Mouse (Mus musculus) right cerebral cortex, adult 2 months (tissue): ENCODE measurements around the gene Twf1.

ENCODE experiments used
- DNase-seq, 2 experiments: peaks; one replicate each; pipeline ENCODE4 v3.0.0; 2021 to 2022; ENCODE audit warnings: low spot score in 2 of 2

Gene Twf1

DNA sequence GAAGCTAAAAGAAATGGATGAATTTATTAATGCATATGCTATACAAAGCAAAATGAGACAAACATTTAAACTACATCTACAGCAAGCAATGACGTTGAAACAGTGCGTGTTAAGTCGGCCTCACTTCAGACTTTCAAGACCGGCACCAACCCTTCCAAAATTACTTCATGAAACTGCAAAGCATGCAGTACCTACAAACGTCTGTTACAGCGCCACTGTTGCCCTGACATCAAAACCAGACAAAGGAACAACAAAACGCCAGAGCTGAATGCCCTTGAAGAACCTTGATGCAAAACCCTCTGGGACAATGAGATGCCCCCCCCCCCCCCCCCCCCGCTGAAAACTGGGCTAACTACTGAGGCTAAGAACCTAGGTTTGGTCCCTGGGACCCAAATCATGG, 16.9 kb downstream of the Twf1 start:
- no peak for DNase-seq

- no peak for DNase-seq
These were observed 18.2 kb downstream of the Twf1 start for GRCm38 (mm10) chr15:94571501-94571900.

- DNase-seq: no peak
These were observed 21.1 kb downstream of the Twf1 start for GRCm38 (mm10) chr15:94568496-94569182.

DNA sequence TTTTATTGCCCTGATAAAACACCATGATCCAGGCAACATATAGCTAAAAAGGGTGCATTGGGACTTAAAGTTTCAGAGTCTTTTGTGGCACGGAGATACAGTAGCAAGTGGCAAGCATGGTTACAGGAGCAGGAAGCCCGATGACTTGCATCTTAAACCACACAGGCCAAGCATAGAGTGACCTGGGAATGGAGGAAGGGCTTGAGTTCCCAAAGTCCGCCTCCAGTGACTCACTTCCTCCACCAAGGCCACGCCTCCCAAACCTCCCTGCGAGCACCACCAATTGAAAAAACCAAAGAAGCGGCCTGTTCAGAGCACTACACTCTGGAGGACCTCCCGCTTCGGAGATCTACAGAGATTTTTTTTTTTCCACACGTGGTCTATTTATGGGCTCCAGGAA, 23.8 kb downstream of the Twf1 start:
- no peak for DNase-seq

DNA sequence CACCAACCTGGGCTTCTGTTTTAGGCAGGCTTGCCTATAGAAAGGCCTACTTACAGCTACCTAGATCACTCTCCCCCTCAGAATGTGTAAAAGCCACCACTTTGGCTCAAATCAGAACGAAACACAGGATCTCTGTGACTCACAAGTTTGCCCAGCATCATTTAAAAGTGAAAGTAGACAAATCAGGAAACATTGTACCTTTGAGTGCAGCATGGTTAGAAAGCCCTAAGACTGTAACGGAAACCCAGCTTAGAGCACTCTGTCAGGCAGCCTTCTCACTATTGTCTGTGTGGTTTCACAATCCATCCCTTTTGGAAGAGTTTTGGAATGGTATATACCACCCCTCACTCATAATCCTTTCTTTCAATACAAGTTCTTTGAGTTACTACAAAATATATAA, 24.8 kb downstream of the Twf1 start:
- no peak for DNase-seq

- DNase-seq: no peak
These were observed 30.6 kb downstream of the Twf1 start for GRCm38 (mm10) chr15:94558895-94559656.

- DNase-seq: peak; percentile 93 to 95
These were observed 32.2 kb downstream of the Twf1 start for GRCm38 (mm10) chr15:94557442-94557841.

- DNase-seq: no peak
These were observed 36.2 kb downstream of the Twf1 start for GRCm38 (mm10) chr15:94553536-94553935.

- DNase-seq: no peak
These were observed 44.8 kb downstream of the Twf1 start for GRCm38 (mm10) chr15:94544844-94545243.

DNA sequence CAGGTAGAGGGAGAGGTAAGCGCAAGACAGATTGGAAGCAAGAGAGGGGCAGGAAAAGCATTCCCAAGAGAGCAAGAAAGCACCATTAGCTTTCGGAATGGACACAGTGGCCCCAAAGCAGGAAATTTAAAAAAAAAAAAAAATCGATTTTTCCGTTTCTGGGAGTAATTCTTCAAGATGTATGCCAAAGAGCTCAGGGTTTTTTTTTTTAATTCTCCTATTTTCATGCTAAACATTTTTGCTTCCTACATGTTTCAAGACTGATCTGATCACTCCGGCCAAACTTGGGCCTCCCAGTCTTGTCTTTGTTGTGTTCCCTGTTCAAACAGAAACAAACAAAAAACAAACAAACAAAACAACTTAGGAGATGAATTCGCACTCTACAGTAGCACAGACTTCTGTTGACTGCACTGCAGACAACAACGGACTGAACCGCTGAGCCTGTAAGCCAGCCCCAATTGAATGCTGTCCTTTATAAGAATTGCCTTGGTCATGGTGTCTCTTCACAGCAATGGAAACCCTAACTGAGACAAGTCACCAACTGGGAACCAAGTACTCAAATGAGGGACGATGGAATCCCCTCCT, 45.5 kb downstream of the Twf1 start:
- no peak for DNase-seq

GRCm38 (mm10) chr15:94543409-94544051, 46.2 kb downstream of the Twf1 start, which contains the start of the genes Pus7l and Irak4:
TSS of gene Pus7l (minus strand) at chr15:94543547.
TSS of gene Irak4 (plus strand) at chr15:94543643.
- peak; percentile 90 to 92 for DNase-seq

DNA sequence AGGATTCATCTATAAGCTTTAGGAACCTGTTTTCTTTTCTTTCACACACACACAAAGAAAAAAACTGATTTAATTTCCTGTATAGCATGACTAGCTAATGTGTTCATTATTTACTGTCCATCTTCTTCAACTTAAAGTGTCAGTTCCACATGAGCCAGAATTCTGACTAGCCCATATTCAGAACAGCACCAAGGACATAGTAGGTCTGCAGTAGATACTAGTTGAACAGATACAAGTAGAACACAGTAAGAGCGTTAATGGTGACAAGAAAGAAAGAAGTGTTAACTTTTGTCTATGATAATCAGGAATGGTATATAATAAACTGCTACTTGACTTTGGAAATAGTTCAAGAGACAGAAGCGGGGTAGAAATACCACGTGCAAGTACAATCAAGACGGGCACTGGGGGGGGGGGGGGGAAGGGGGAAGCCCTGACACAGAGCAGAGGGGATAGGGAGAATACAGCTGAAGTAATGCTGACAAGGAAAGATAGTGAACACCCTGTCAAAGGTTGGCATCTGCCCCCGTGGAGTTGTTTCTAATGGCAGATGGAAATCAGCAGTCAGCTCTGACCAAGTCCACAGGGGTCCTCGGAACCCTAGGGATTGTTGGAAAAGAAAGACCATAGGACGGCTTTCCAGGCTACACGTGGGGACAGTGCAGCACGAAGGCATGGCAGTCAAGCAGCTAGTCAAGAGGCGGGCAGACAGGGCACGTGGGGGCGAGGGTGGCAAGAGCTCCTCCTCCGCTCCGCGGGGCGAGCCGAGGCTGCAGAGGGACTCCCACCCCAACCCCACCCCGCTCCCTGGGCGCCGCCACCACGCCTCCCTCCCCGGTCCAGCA, 46.9 kb downstream of the Twf1 start:
- no peak for DNase-seq

DNA sequence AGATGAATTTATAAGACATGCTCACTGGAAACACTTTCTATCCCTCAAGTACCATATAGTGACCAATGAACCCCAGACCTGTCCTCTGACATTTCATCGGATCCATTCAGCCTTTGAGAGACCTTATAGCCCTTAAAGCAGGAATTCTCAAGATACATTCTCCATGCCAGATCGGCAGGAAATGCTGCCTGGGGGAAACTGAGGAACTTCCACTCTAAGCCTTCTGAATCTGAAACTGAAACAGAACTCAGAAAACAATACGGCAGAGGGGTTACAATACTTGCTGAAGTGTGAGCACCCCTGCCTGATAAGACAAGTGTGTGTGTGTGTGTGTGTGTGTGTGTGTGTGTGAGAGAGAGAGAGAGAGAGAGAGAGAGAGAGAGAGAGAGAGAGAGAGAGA, 50.4 kb downstream of the Twf1 start:
- DNase-seq: no peak

GRCm38 (mm10) chr15:94535521-94535920, 54.2 kb downstream of the Twf1 start:
- no peak for DNase-seq

DNA sequence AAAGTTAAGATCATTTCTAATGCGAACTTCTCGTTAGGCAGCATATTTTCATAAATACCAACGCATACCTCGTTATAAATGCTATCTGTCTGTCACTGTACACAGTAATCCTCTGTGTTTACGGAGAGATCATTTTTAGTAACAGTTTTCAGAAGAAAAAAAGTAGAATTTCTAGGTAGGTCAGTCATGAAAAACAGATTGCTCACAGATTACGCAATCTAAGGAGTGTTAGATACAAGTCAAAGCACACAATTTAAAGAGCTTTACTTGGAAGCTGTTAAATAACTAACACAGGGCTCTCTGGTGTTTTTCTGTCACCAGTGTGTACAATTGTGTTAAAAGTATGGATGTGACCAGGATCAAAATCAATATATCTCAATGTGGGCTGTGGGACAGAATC, 56.7 kb downstream of the Twf1 start:
- DNase-seq: no peak

DNA sequence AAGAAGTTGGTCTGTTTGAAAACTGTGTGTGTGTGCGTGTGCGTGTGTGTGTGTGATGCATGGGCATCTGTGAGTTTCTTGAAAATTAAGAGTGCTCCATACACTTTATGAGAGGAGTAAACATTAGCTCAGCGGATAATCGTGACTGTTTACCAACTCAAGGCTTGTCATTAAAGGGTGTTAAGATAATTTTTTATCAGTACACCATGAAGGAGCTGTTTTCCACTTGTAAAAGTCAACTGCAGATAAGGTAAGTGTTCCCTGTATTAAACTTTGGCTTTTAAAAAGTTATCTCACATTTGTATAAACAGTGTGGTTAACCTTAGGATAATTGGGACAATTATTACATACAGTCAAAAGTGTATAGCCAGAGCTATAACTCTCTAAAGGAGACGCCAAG, 57.4 kb downstream of the Twf1 start:
- no peak for DNase-seq

- no peak for DNase-seq
These were observed 59.2 kb downstream of the Twf1 start for GRCm38 (mm10) chr15:94530519-94530918.
